8 mouse cellular contexts compared by ENCODE assay signal in the genomic region with DNA sequence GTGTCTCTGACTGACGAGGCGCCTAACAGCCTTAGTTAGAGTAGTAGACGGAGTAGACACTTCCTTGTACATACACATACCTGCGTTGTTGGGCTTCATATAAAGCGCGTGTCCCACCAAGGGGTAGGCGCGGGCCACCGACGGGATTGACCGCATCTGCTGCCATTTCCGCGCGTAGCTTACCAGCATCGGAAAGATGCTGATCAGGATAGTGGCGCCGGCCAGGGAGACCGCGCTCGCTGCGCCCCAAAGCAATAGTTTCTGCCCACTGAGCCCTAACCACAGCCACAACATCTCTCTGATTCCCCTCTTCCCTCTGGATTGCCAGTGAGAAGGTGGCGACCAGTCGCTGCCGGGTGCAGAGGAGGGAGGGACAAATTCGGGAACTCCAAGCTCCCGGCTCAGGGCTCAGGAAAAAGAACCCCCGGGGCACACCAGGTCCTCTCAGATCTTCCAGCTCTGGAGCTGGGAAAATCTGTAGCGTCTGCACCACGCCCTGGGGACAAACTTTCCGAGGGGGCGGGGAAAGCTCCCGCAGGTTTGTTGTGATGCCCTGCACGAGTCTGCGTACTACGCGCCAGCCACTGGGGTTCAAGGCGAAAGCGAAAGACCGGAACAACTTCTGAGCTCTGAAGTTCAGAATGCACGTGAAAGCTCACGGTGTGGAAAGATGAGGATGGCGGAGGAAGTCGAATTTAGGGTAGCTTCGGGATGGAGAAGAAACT. TPM values are rescaled to one million over a fixed set of nuclear protein-coding genes. Genes with fewer than 3 reads are reported as not detected.
DNase-seq lines count a peak whose midpoint lies in the region; ATAC-seq lines count a peak whose summit lies in the region.

A gene (minus strand): TSS at position 532 of the 725 bp plus-strand sequence.

- 0 out of 2 replicates have a peak, but pooled peaks cover 2% of the 10 kb centered on the region for H3K27me3 ChIP-seq in forebrain, embryonic 14.5 days (replicated peaks; ENCODE audit: control insufficient read depth, insufficient read depth, low read length)
- H3K27me3 ChIP-seq in lung, embryonic 15.5 days, result no peaks in the 10 kb centered on the region

- ATAC-seq in forebrain, embryonic 14.5 days, result peak; percentile 82
- ATAC-seq in lung, embryonic 15.5 days (ENCODE audit: borderline replicate concordance, extremely low read depth, low FRiP score, low TSS enrichment), result peak; percentile 69; the same call in 1 of the 2 replicates
- peak; percentile 88 for ATAC-seq in neutrophil, adult 5-6 weeks (ENCODE audit: extremely low read depth, insufficient number of reproducible peaks, low FRiP score, poor library complexity, severe bottlenecking)

- intact Hi-C loops in heart, postnatal 14 days (cut with DNase I), result no loop called here

- DNase-seq in B cell, adult 2 months, result peak; percentile 74 to 75
- DNase-seq in adrenal gland, postnatal 25 days, result peak; percentile 77
- peak; percentile 70 for DNase-seq in forebrain, embryonic 14.5 days (ENCODE audit: low spot score)
- peak; percentile 66 to 73 for DNase-seq in heart, postnatal 14 days
- DNase-seq in large intestine, adult 2 months (ENCODE audit: low read depth, low spot score), result peak; percentile 82
- DNase-seq in thymus, adult 18-20 months, result peak; percentile 32 to 53

- H3K27ac ChIP-seq in forebrain, embryonic 14.5 days (ENCODE audit: low read depth, low read length), result no peak within 1 kb of the TSS
- H3K27ac ChIP-seq in lung, embryonic 15.5 days, result no peak within 1 kb of the TSS

- H3K36me3 ChIP-seq in forebrain, embryonic 14.5 days (ENCODE audit: control insufficient read depth, insufficient read depth, low read length), result no peaks in the 10 kb centered on the region
- H3K36me3 ChIP-seq in lung, embryonic 15.5 days, result no peaks in the 10 kb centered on the region

- H3K4me2 ChIP-seq in forebrain, embryonic 14.5 days (ENCODE audit: low read length), result peak within 1 kb of the TSS; percentile 93
- H3K4me2 ChIP-seq in lung, embryonic 15.5 days, result peak within 1 kb of the TSS; percentile 94

- H3K4me3 ChIP-seq in forebrain, embryonic 14.5 days (ENCODE audit: low read depth, low read length), result peak within 1 kb of the TSS; percentile 56
- H3K4me3 ChIP-seq in lung, embryonic 15.5 days, result peak within 1 kb of the TSS; percentile 72

- peak within 1 kb of the TSS; percentile 69 for H3K9ac ChIP-seq in forebrain, embryonic 14.5 days (ENCODE audit: low read length)
- peak within 1 kb of the TSS; percentile 60 for H3K9ac ChIP-seq in lung, embryonic 15.5 days

- H3K4me1 ChIP-seq in forebrain, embryonic 14.5 days (ENCODE audit: control insufficient read depth, insufficient read depth, low read length), result peaks cover 9% of the 10 kb centered on the region
- H3K4me1 ChIP-seq in lung, embryonic 15.5 days, result peaks cover 8% of the 10 kb centered on the region; the same call in 1 of the 2 replicates

- no peaks in the 10 kb centered on the region for H3K9me3 ChIP-seq in forebrain, embryonic 14.5 days (replicated peaks; ENCODE audit: control insufficient read depth, low read length)
- no peaks in the 10 kb centered on the region for H3K9me3 ChIP-seq in lung, embryonic 15.5 days

- WGBS in forebrain, embryonic 14.5 days, result under 1% methylated on average over 44 of the region's 44 CpGs
- WGBS in large intestine, adult 2 months, result 2% methylated on average over 44 of the region's 44 CpGs
- under 1% methylated on average over 44 of the region's 44 CpGs for WGBS in lung, embryonic 15.5 days

RNA-seq across cellular contexts. Expression of the gene that starts here (rescaled TPM):
- total RNA-seq in adrenal gland, postnatal 25 days (2021), result 14.7 and 18.7 TPM in 2 replicates
- 0.70 and 1.1 TPM in 2 replicates for polyA plus RNA-seq in forebrain, embryonic 14.5 days (2014; fragmentation: Nextera tagmentation; extraction: Ambion mirVana)
- 1 to 10 TPM; 1.3 to 2.4 TPM for total RNA-seq in heart, postnatal 14 days (2021)
- polyA plus RNA-seq in large intestine, adult 2 months (2012; rRNA removed), result 12.7 and 63.2 TPM in 2 replicates
- 1.0 and 1.3 TPM in 2 replicates for polyA plus RNA-seq in lung, embryonic 15.5 days (2015; fragmentation: Nextera tagmentation; extraction: Ambion mirVana)
- total RNA-seq in neutrophil, adult 5-6 weeks (2017), result 12.7 and 14.5 TPM in 2 replicates
